In genomic region chr9:75361699-75362098, GRCm38 (mm10) we compare ENCODE assay signal across 9 mouse cellular contexts. TPM values are rescaled to one million over a fixed set of nuclear protein-coding genes. Genes with fewer than 3 reads are reported as not detected.
DNase-seq lines count a peak whose midpoint lies in the region; ATAC-seq and TF ChIP-seq lines count a peak whose summit lies in the region.
"Had no signal": no experiment of that assay in that cellular context is flagged by ENCODE, and none has a peak within 500 bp of the region (broad histone marks: within the 10 kb centered on the region; RNA-seq: fewer than 3 reads in every experiment).

No protein-coding gene starts in this region.

- peak; percentile 67 for DNase-seq in midbrain, embryonic 10.5 days (ENCODE audit: low spot score)
- DNase-seq in c-Kit-positive CD71-positive TER-119-positive erythroid progenitor cells, embryonic 14.5 days (ENCODE audit: low spot score), result peak; percentile 68
- DNase-seq in forebrain, postnatal 0 days, result peak; percentile 56
- peak; percentile 26 to 44 (median 29) for DNase-seq in liver, embryonic 14.5 days (ENCODE audit: low read depth in 3 of 3, low spot score in 3 of 3)
- peak; percentile 41 to 88 for DNase-seq in thymus, postnatal 10 days (ENCODE audit: low spot score in 2 of 2)

- H3K9ac ChIP-seq in midbrain, embryonic 16.5 days (ENCODE audit: low read depth, low read length), result no peak overlapping the region
- no peak overlapping the region for H3K9ac ChIP-seq in forebrain, postnatal 0 days
- H3K9ac ChIP-seq in intestine, embryonic 16.5 days (ENCODE audit: low read depth, low read length), result no peak overlapping the region
- H3K9ac ChIP-seq in liver, embryonic 14.5 days (replicated peaks), result no peak overlapping the region
- H3K9ac ChIP-seq: neural tube, embryonic 13.5 days had no signal

- no peak overlapping the region for H3K4me3 ChIP-seq in midbrain, embryonic 10.5 days
- H3K4me3 ChIP-seq in midbrain, embryonic 16.5 days (ENCODE audit: low read depth, low read length), result no peak overlapping the region
- H3K4me3 ChIP-seq in forebrain, postnatal 0 days (ENCODE audit: low read depth, low read length), result no peak overlapping the region
- no peak overlapping the region for H3K4me3 ChIP-seq in intestine, embryonic 16.5 days (ENCODE audit: low read length)
- H3K4me3 ChIP-seq in liver, embryonic 14.5 days (ENCODE audit: insufficient read depth in 1 of 2, low read depth in 2 of 2, low read length in 2 of 2), result no peak overlapping the region
- H3K4me3 ChIP-seq in olfactory bulb, adult 2 months (ENCODE audit: insufficient read depth, low read depth, low read length), result no peak overlapping the region
- H3K4me3 ChIP-seq: neural tube, embryonic 13.5 days had no signal

- H3K4me1 ChIP-seq in midbrain, embryonic 10.5 days, result no peaks in the 10 kb centered on the region
- H3K4me1 ChIP-seq in midbrain, embryonic 16.5 days (ENCODE audit: control insufficient read depth, insufficient read depth, low read length), result no peaks in the 10 kb centered on the region
- H3K4me1 ChIP-seq in forebrain, postnatal 0 days (ENCODE audit: insufficient read depth), result no peaks in the 10 kb centered on the region
- no peaks in the 10 kb centered on the region for H3K4me1 ChIP-seq in intestine, embryonic 16.5 days (ENCODE audit: control insufficient read depth, insufficient read depth, low read length)
- no peaks in the 10 kb centered on the region for H3K4me1 ChIP-seq in liver, embryonic 14.5 days (replicated peaks; ENCODE audit: control insufficient read depth in 2 of 2, insufficient read depth in 2 of 2, low read length in 1 of 2)
- peaks cover 7% of the 10 kb centered on the region for H3K4me1 ChIP-seq in olfactory bulb, adult 2 months (ENCODE audit: control insufficient read depth, insufficient read depth, low read length)
- H3K4me1 ChIP-seq: neural tube, embryonic 13.5 days had no signal

- H3K27ac ChIP-seq in midbrain, embryonic 10.5 days (replicated peaks), result no peak overlapping the region
- no peak overlapping the region for H3K27ac ChIP-seq in midbrain, embryonic 16.5 days (ENCODE audit: low read length)
- no peak overlapping the region for H3K27ac ChIP-seq in forebrain, postnatal 0 days (ENCODE audit: low read depth, low read length)
- H3K27ac ChIP-seq in intestine, embryonic 16.5 days (ENCODE audit: low read length), result no peak overlapping the region
- H3K27ac ChIP-seq in liver, embryonic 14.5 days, result no peak overlapping the region
- H3K27ac ChIP-seq in olfactory bulb, adult 2 months (ENCODE audit: insufficient read depth, low read depth, low read length), result no peak overlapping the region
- H3K27ac ChIP-seq: neural tube, embryonic 13.5 days had no signal

- no peak for TF ChIP-seq POLR2A in olfactory bulb, adult 2 months (IDR thresholded peaks at IDR 0.05; ENCODE audit: insufficient read depth, low read depth, low read length)

- WGBS in midbrain, embryonic 10.5 days, result 50% methylated on average over 5 of the region's 5 CpGs
- WGBS in midbrain, embryonic 16.5 days, result 34% methylated on average over 5 of the region's 5 CpGs
- 43% methylated on average over 5 of the region's 5 CpGs for WGBS in forebrain, postnatal 0 days
- 31% methylated on average over 5 of the region's 5 CpGs for WGBS in intestine, embryonic 16.5 days
- 15% methylated on average over 5 of the region's 5 CpGs for WGBS in liver, embryonic 14.5 days (ENCODE audit: insufficient replicate concordance)
- WGBS in olfactory bulb, adult 2 months, result 22% methylated on average over 5 of the region's 5 CpGs

- H3K9me3 ChIP-seq in midbrain, embryonic 10.5 days (replicated peaks), result no peaks in the 10 kb centered on the region
- no peaks in the 10 kb centered on the region for H3K9me3 ChIP-seq in midbrain, embryonic 16.5 days (replicated peaks; ENCODE audit: control insufficient read depth, low read length, poor library complexity, severe bottlenecking)
- no peaks in the 10 kb centered on the region for H3K9me3 ChIP-seq in forebrain, postnatal 0 days (ENCODE audit: low read length)
- no peaks in the 10 kb centered on the region for H3K9me3 ChIP-seq in intestine, embryonic 16.5 days (ENCODE audit: control insufficient read depth, low read length)
- H3K9me3 ChIP-seq in liver, embryonic 14.5 days (ENCODE audit: control insufficient read depth, low read length), result no peaks in the 10 kb centered on the region
- H3K9me3 ChIP-seq: neural tube, embryonic 13.5 days had no signal

- TF ChIP-seq EP300 in liver, embryonic 14.5 days (IDR thresholded peaks at IDR 0.05; ENCODE audit: low read depth), result no peak

- no peaks in the 10 kb centered on the region for H3K36me3 ChIP-seq in midbrain, embryonic 10.5 days
- no peaks in the 10 kb centered on the region for H3K36me3 ChIP-seq in midbrain, embryonic 16.5 days (ENCODE audit: control insufficient read depth, insufficient read depth, low read length)
- H3K36me3 ChIP-seq in forebrain, postnatal 0 days (ENCODE audit: insufficient read depth), result no peaks in the 10 kb centered on the region
- no peaks in the 10 kb centered on the region for H3K36me3 ChIP-seq in intestine, embryonic 16.5 days (ENCODE audit: control insufficient read depth, insufficient read depth, low read length)
- H3K36me3 ChIP-seq in liver, embryonic 14.5 days (replicated peaks; ENCODE audit: control insufficient read depth, insufficient read depth, low read depth), result no peaks in the 10 kb centered on the region
- H3K36me3 ChIP-seq: neural tube, embryonic 13.5 days had no signal

- ATAC-seq in midbrain, embryonic 16.5 days, result no peak
- no peak for ATAC-seq in forebrain, postnatal 0 days
- peak; percentile 60 for ATAC-seq in intestine, embryonic 16.5 days
- ATAC-seq in liver, embryonic 14.5 days (ENCODE audit: insufficient read depth), result peak; percentile 63

- no peaks in the 10 kb centered on the region for H3K27me3 ChIP-seq in midbrain, embryonic 10.5 days (ENCODE audit: low read depth, poor library complexity, severe bottlenecking)
- H3K27me3 ChIP-seq in midbrain, embryonic 16.5 days (ENCODE audit: control insufficient read depth, insufficient read depth, low read depth, low read length), result no peaks in the 10 kb centered on the region
- no peaks in the 10 kb centered on the region for H3K27me3 ChIP-seq in forebrain, postnatal 0 days (ENCODE audit: insufficient read depth, low read length)
- H3K27me3 ChIP-seq in intestine, embryonic 16.5 days (replicated peaks; ENCODE audit: control insufficient read depth, insufficient read depth, low read length), result no peaks in the 10 kb centered on the region
- no peaks in the 10 kb centered on the region for H3K27me3 ChIP-seq in liver, embryonic 14.5 days (ENCODE audit: control insufficient read depth, insufficient read depth, low read length)
- H3K27me3 ChIP-seq: neural tube, embryonic 13.5 days had no signal

- peak; percentile 72 for TF ChIP-seq CTCF in forebrain, postnatal 0 days (IDR thresholded peaks at IDR 0.05; ENCODE audit: low read depth)
- peak; percentile 85 for TF ChIP-seq CTCF in liver, embryonic 14.5 days (IDR thresholded peaks at IDR 0.05; ENCODE audit: low read depth)
- 0 out of 2 replicates have a peak, but pooled peaks have one; percentile 38 for TF ChIP-seq CTCF in olfactory bulb, adult 2 months (IDR thresholded peaks at IDR 0.05; ENCODE audit: insufficient read depth, low read depth, low read length)

- H3K4me2 ChIP-seq in midbrain, embryonic 16.5 days (ENCODE audit: low read length), result no peak overlapping the region
- no peak overlapping the region for H3K4me2 ChIP-seq in forebrain, postnatal 0 days (ENCODE audit: low read depth)
- no peak overlapping the region for H3K4me2 ChIP-seq in intestine, embryonic 16.5 days (ENCODE audit: low read depth, low read length)
- H3K4me2 ChIP-seq in liver, embryonic 14.5 days (ENCODE audit: low read depth), result no peak overlapping the region
- H3K4me2 ChIP-seq: neural tube, embryonic 13.5 days had no signal

RNA-seq across cellular contexts. Expression of gene Bcl2l10, which starts 14.1 kb away (rescaled TPM):
- polyA plus RNA-seq in midbrain, embryonic 10.5 days (2016; fragmentation: Nextera tagmentation; extraction: Ambion mirVana), result not detected in 2 replicates
- not detected in 2 replicates for polyA plus RNA-seq in midbrain, embryonic 16.5 days (2015; fragmentation: Nextera tagmentation; extraction: Ambion mirVana)
- not detected in 2 replicates for total RNA-seq in forebrain, postnatal 0 days (2014; rRNA removed)
- not detected in 2 replicates for polyA plus RNA-seq in forebrain, postnatal 0 days (2015; fragmentation: Nextera tagmentation; extraction: Ambion mirVana)
- not detected in 2 replicates for polyA plus RNA-seq in intestine, embryonic 16.5 days (2015; fragmentation: Nextera tagmentation; extraction: Ambion mirVana)
- not detected in 2 replicates for polyA plus RNA-seq in liver, embryonic 14.5 days (2012; rRNA removed)
- not detected in 2 replicates for polyA plus RNA-seq in liver, embryonic 14.5 days (2014; fragmentation: Nextera tagmentation; extraction: Ambion mirVana)
- polyA plus RNA-seq in olfactory bulb, adult 2 months (2012; ENCODE audit: insufficient read depth, insufficient read length, low replicate concordance, missing spikeins), result not detected in 2 replicates
- polyA plus RNA-seq: neural tube, embryonic 13.5 days had no signal

RNA-seq across cellular contexts. Expression of gene Mapk6, which starts 48.1 kb away (rescaled TPM):
- 138 and 156 TPM in 2 replicates for polyA plus RNA-seq in midbrain, embryonic 10.5 days (2016; fragmentation: Nextera tagmentation; extraction: Ambion mirVana)
- polyA plus RNA-seq in midbrain, embryonic 16.5 days (2015; fragmentation: Nextera tagmentation; extraction: Ambion mirVana), result 147 and 162 TPM in 2 replicates
- total RNA-seq in forebrain, postnatal 0 days (2014; rRNA removed), result 121 and 157 TPM in 2 replicates
- 69.5 and 94.2 TPM in 2 replicates for polyA plus RNA-seq in forebrain, postnatal 0 days (2015; fragmentation: Nextera tagmentation; extraction: Ambion mirVana)
- 43.5 and 45.9 TPM in 2 replicates for polyA plus RNA-seq in intestine, embryonic 16.5 days (2015; fragmentation: Nextera tagmentation; extraction: Ambion mirVana)
- 7.7 and 9.3 TPM in 2 replicates for polyA plus RNA-seq in liver, embryonic 14.5 days (2012; rRNA removed)
- 17.1 and 20.2 TPM in 2 replicates for polyA plus RNA-seq in liver, embryonic 14.5 days (2014; fragmentation: Nextera tagmentation; extraction: Ambion mirVana)
- polyA plus RNA-seq in olfactory bulb, adult 2 months (2012; ENCODE audit: insufficient read depth, insufficient read length, low replicate concordance, missing spikeins), result not detected in 2 replicates

RNA-seq across cellular contexts. Expression of gene Gnb5, which starts 55.6 kb away (rescaled TPM):
- polyA plus RNA-seq in midbrain, embryonic 10.5 days (2016; fragmentation: Nextera tagmentation; extraction: Ambion mirVana), result 29.3 and 30.9 TPM in 2 replicates
- 69.7 and 78.1 TPM in 2 replicates for polyA plus RNA-seq in midbrain, embryonic 16.5 days (2015; fragmentation: Nextera tagmentation; extraction: Ambion mirVana)
- 73.2 TPM in 2 replicates for total RNA-seq in forebrain, postnatal 0 days (2014; rRNA removed)
- polyA plus RNA-seq in forebrain, postnatal 0 days (2015; fragmentation: Nextera tagmentation; extraction: Ambion mirVana), result 80.0 and 91.4 TPM in 2 replicates
- polyA plus RNA-seq in intestine, embryonic 16.5 days (2015; fragmentation: Nextera tagmentation; extraction: Ambion mirVana), result 15.8 and 16.2 TPM in 2 replicates
- polyA plus RNA-seq in liver, embryonic 14.5 days (2012; rRNA removed), result 0.89 and 1.1 TPM in 2 replicates
- polyA plus RNA-seq in liver, embryonic 14.5 days (2014; fragmentation: Nextera tagmentation; extraction: Ambion mirVana), result 1.2 TPM in 2 replicates
- not detected in 2 replicates for polyA plus RNA-seq in olfactory bulb, adult 2 months (2012; ENCODE audit: insufficient read depth, insufficient read length, low replicate concordance, missing spikeins)

Comparison
In these comparisons a context has a peak if more than half of its experiments do, and no peak if none do; other contexts are left out.
1. ATAC-seq: peak in intestine, embryonic 16.5 days (single experiment) and liver, embryonic 14.5 days (single experiment); none in midbrain, embryonic 16.5 days (single experiment) and forebrain, postnatal 0 days (single experiment).
2. Peak in every context shown above with its lines, with median percentiles within 50 percentile points of each other: DNase-seq and CTCF ChIP-seq.